Mouse (Mus musculus) olfactory bulb, adult 2 months (tissue): Measurements from ENCODE around the gene Adap1.

Experiments
- CTCF ChIP-seq: fragments of 200-500 bp; IDR thresholded peaks from 2 replicates; pipeline ENCODE4 v1.5.1; 2012; ENCODE audit warnings: low read depth, mild to moderate bottlenecking, low read length, moderate library complexity; ENCODE audit not compliant: insufficient read depth
- POLR2A ChIP-seq: fragments of 200-500 bp; IDR thresholded peaks from 2 replicates; pipeline ENCODE4 v1.6.1; 2012; ENCODE audit warnings: mild to moderate bottlenecking, low read depth, low read length, moderate library complexity; ENCODE audit not compliant: insufficient read depth

GRCm38 (mm10) chr5:139281373-139282112, 43.9 kb downstream of the Adap1 start:
- no peak for TF ChIP-seq POLR2A
- no peak for TF ChIP-seq CTCF
